Mouse (Mus musculus) heart, embryonic 12.5 days (tissue): ENCODE measurements around the gene Il17ra. TPM values are rescaled to one million over a fixed set of nuclear protein-coding genes. Genes with fewer than 3 reads are reported as not detected.

ENCODE experiments used
- ATAC-seq: fragments of 200-750 bp; cut with Nextera tagmentation; 2 replicates; pipeline ENCODE4 v1.8.0; 2017; ENCODE audit warnings: moderate TSS enrichment, moderate library complexity; ENCODE audit not compliant: insufficient number of reproducible peaks, low FRiP score
- H3K27ac ChIP-seq: fragments of 300-500 bp; sonication (generic); 2 replicates; pipeline ENCODE4 v1.5.1; 2016; ENCODE audit warnings: mild to moderate bottlenecking, moderate library complexity; ENCODE audit not compliant: poor library complexity, severe bottlenecking
- H3K27me3 ChIP-seq: fragments of 300-500 bp; sonication (generic); replicated peaks from 2 replicates; pipeline ENCODE4 v1.6.1; 2016; ENCODE audit warnings: mild to moderate bottlenecking, moderate library complexity
- H3K36me3 ChIP-seq: fragments of 300-500 bp; sonication (generic); 2 replicates; pipeline ENCODE4 v1.6.1; 2016; ENCODE audit warnings: mild to moderate bottlenecking, moderate library complexity
- H3K4me1 ChIP-seq: fragments of 300-500 bp; sonication (generic); replicated peaks from 2 replicates; pipeline ENCODE4 v1.6.1; 2016; ENCODE audit warnings: mild to moderate bottlenecking
- H3K4me2 ChIP-seq: fragments of 300-500 bp; sonication (generic); 2 replicates; pipeline ENCODE4 v1.6.1; 2016; ENCODE audit warnings: mild to moderate bottlenecking, moderate library complexity
- H3K4me3 ChIP-seq: fragments of 300-500 bp; sonication (generic); 2 replicates; pipeline ENCODE4 v1.5.1; 2016; ENCODE audit warnings: mild to moderate bottlenecking
- H3K9ac ChIP-seq: fragments of 300-500 bp; sonication (generic); 2 replicates; pipeline ENCODE4 v1.6.1; 2016; ENCODE audit warnings: mild to moderate bottlenecking, moderate library complexity
- H3K9me3 ChIP-seq: fragments of 300-500 bp; sonication (generic); replicated peaks from 2 replicates; pipeline ENCODE4 v1.6.1; 2016; ENCODE audit warnings: mild to moderate bottlenecking, moderate library complexity
- WGBS: fragments of 180-500 bp; shearing (Covaris S2); methylation state at CpG from one replicate; pipeline ENCODE4 v1.1.7; 2016; 5-methylcytosine and 5-hydroxymethylcytosine counted together
- polyA plus RNA-seq: library from polyadenylated mRNA; unstranded; fragments of >200 nt; fragmentation: Nextera tagmentation; extraction: Ambion mirVana; gene quantifications from 2 replicates; pipeline ENCODE4 v1.2.1, GENCODE M21; 2016

Il17ra gene
- polyA plus RNA-seq, 1 experiment from 2014 or later = 7.3 TPM

DNA sequence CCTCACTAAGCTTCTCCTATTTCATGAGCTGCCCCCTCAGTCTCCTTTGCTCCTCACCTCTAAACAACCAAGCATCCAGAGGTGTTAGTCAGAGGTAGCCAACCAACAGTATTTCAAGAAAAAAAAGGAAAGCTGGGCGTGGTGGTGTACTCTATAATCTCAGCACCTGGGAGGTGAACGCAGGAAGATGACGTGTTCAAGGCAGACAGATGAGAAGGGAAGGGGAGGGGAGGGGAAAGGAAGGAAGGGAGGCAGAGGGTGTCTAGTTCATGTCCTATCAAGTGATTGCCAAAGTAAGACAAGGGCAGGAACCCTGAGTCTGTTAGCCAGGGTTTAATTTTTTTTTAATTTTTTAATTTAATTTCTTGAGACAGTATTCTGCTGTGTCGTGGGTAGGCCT, 45.6 kb downstream of the Il17ra start:
- no peak for ATAC-seq
- Histone ChIP-seq H3K36me3 (peaks cover 25% of the 10 kb centered on the region), H3K9ac (no peak overlapping the region), H3K9me3 (no peaks in the 10 kb centered on the region), H3K27ac (no peak overlapping the region), H3K4me2 (no peak overlapping the region), H3K4me1 (0 out of 2 replicates have a peak, but pooled peaks cover 3% of the 10 kb centered on the region), H3K4me3 (no peak overlapping the region), H3K27me3 (no peaks in the 10 kb centered on the region)
- WGBS = 81% methylated on average over 4 of the region's 4 CpGs

DNA sequence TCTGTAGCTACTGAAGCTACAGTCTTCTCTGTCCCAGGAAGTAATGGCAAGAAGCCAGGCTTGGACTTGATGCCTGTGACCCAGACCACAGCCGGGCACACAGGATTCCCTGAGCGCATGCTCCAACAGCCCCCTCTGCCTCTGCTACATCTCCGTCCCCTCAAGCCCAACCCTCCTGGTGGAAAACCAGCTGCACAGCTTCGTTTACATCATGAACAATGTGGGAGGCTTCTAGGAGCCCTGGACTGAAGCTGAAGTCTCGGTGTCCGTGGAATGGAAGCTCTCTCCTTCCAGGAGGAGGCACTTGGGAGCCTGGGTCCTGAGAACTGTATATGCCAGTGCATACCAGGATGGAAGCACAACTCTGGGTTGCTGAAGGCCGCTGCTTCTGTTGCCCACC, 46.9 kb downstream of the Il17ra start:
- H3K36me3 ChIP-seq = peaks cover 38% of the 10 kb centered on the region
- H3K9ac ChIP-seq = no peak overlapping the region
- ATAC-seq = no peak
- no peak overlapping the region for H3K4me2 ChIP-seq
- no peaks in the 10 kb centered on the region for H3K27me3 ChIP-seq
- no peak overlapping the region for H3K4me3 ChIP-seq
- no peaks in the 10 kb centered on the region for H3K9me3 ChIP-seq
- no peak overlapping the region for H3K27ac ChIP-seq
- no peaks in the 10 kb centered on the region for H3K4me1 ChIP-seq
- WGBS = 89% methylated on average over 7 of the region's 7 CpGs

DNA sequence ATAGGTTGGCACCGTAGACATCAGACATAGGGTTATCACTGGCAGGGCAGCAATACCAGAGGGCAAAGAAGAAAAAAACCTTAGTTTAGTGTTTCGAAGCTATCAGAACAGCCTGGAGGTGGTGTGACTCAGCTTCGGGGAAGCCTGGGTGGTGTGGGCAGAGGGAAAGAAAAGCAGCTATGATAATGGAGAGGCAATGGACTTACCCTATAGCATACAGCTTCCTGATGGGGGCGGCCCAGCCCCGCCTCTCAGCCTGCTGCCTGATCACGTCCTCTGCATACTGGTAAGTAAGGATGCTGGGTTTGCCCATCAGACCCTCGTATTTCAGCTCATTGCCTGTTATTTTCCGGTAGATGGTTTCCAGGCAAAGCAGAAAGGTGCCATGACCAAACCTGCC, 47.4 kb downstream of the Il17ra start:
- Histone ChIP-seq H3K27ac (no peak overlapping the region), H3K4me2 (no peak overlapping the region), H3K27me3 (no peaks in the 10 kb centered on the region), H3K9me3 (no peaks in the 10 kb centered on the region), H3K9ac (no peak overlapping the region), H3K4me3 (no peak overlapping the region), H3K36me3 (peaks cover 38% of the 10 kb centered on the region), H3K4me1 (no peaks in the 10 kb centered on the region)
- ATAC-seq = no peak
- WGBS = 78% methylated on average over 8 of the region's 8 CpGs

DNA sequence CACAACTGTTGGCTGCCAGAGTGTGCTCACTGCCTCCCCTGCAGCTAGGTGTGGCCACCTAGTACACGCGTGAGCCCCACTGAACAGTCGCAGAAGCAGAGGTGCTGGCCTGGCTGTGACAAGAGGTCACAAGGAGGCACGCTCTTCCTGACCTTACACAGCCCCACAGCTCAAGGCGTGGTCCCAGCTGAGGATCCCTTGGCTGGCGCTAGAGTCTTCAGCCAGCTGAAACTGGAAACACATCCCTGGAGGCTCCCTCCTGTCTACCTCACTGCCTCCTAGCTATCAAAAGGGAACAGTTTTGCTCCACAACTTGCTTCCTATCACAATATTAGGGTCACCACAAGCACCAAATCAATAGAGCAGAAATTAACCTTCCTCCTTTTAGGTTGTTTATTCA, 48.2 kb downstream of the Il17ra start:
- 78% methylated on average over 6 of the region's 6 CpGs for WGBS
- no peaks in the 10 kb centered on the region for H3K4me1 ChIP-seq
- H3K4me2 ChIP-seq = no peak overlapping the region
- H3K4me3 ChIP-seq = no peak overlapping the region
- no peaks in the 10 kb centered on the region for H3K27me3 ChIP-seq
- peaks cover 38% of the 10 kb centered on the region for H3K36me3 ChIP-seq
- H3K9ac ChIP-seq = no peak overlapping the region
- no peak overlapping the region for H3K27ac ChIP-seq
- no peak for ATAC-seq
- no peaks in the 10 kb centered on the region for H3K9me3 ChIP-seq

DNA sequence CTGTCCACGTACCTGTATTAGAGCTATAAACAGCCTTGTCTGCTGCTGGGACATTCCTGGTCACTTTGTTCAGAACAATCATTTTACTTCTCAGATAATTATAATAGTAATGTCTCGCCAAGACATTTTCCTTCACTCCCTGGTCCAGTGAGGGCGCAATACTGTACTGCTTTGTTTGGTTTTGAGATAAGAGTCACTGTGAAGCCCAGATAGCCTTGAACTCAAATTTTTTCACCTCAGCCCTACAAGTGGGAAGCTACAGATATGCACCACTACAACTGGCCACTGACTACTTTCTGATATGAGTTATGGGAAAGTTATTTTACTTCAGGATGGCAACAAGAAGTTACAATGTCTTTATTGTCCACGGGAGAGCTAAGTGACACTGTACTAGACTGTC, 53.4 kb downstream of the Il17ra start:
- Histone ChIP-seq H3K9me3 (no peaks in the 10 kb centered on the region), H3K27ac (no peak overlapping the region), H3K9ac (no peak overlapping the region), H3K36me3 (peaks cover 61% of the 10 kb centered on the region), H3K27me3 (no peaks in the 10 kb centered on the region), H3K4me3 (no peak overlapping the region), H3K4me2 (no peak overlapping the region), H3K4me1 (peaks cover 6% of the 10 kb centered on the region)
- 49% methylated on average over 4 of the region's 4 CpGs for WGBS
- peak; percentile 79 for ATAC-seq

DNA sequence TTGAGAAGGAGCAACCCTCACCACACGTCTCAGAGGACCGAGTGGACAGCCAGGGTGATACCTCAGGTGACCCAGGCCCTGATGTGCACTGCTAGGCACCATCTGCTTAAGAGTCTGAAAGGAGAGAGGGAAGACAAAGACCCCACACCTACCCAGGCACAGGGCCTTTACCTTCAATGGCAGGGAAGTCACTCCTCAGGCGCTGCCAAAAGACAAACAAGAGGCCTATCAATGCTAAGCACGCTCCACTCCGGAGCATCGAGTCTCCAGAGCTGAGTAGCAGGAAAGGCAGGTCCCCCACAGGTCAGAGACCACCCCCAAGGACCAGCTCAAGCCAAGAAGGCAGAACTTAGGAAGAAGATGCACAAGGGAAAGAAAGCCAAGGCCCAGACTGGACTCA, 53.8 kb downstream of the Il17ra start:
- H3K27me3 ChIP-seq = no peaks in the 10 kb centered on the region
- peaks cover 6% of the 10 kb centered on the region for H3K4me1 ChIP-seq
- H3K9ac ChIP-seq = no peak overlapping the region
- H3K4me2 ChIP-seq = no peak overlapping the region
- WGBS = 75% methylated on average over 6 of the region's 6 CpGs
- H3K9me3 ChIP-seq = no peaks in the 10 kb centered on the region
- peaks cover 65% of the 10 kb centered on the region for H3K36me3 ChIP-seq
- no peak for ATAC-seq
- no peak overlapping the region for H3K27ac ChIP-seq
- no peak overlapping the region for H3K4me3 ChIP-seq

DNA sequence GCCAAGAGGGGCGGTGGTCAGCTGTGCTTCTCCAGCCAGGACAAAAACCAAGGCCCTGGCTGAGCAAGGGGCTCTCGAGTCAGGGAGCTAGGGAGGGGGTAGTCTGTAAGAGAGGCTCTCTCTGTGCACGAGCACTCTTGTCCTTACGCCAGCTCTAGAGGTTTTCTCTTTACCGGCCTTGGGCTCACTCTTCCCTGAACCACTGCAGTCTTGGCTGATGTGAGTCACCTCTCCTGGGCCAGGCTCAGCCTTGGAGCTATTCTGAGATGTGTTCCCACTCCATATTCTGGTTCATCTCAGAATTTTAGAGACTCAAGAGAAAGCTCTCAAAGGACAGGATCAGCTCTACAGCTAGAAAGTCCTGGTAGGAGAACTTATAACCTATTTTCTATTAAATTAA, 54.3 kb downstream of the Il17ra start:
- WGBS = 85% methylated on average over 5 of the region's 5 CpGs
- Histone ChIP-seq H3K4me1 (peaks cover 6% of the 10 kb centered on the region), H3K27ac (no peak overlapping the region), H3K9ac (no peak overlapping the region), H3K4me3 (no peak overlapping the region), H3K36me3 (peaks cover 70% of the 10 kb centered on the region), H3K4me2 (no peak overlapping the region), H3K27me3 (no peaks in the 10 kb centered on the region), H3K9me3 (no peaks in the 10 kb centered on the region)
- ATAC-seq = no peak

DNA sequence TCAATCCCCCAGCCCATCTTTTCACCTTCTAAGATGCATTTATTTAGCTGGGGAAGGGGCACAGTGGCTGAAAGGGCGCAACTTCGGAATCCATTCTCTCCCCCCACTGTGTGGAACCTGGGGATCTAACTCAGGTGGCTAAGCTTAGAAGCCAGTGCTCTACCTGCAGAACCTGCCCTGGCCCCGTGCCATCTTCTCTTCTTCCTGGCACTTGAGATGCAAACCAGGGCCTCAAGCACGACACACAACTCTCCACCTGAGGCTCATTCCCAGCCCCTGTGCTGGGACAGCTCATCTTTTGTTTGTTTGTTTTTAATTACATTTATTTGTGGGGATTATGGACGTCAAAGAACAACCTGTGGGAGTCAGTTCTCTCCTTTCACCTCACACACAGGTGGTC, 56.6 kb downstream of the Il17ra start:
- peaks cover 6% of the 10 kb centered on the region for H3K4me1 ChIP-seq
- no peak overlapping the region for H3K9ac ChIP-seq
- no peak overlapping the region for H3K27ac ChIP-seq
- no peaks in the 10 kb centered on the region for H3K9me3 ChIP-seq
- H3K27me3 ChIP-seq = no peaks in the 10 kb centered on the region
- WGBS = 84% methylated on average over 5 of the region's 5 CpGs
- H3K36me3 ChIP-seq = peaks cover 58% of the 10 kb centered on the region
- H3K4me2 ChIP-seq = no peak overlapping the region
- no peak for ATAC-seq
- no peak overlapping the region for H3K4me3 ChIP-seq

DNA sequence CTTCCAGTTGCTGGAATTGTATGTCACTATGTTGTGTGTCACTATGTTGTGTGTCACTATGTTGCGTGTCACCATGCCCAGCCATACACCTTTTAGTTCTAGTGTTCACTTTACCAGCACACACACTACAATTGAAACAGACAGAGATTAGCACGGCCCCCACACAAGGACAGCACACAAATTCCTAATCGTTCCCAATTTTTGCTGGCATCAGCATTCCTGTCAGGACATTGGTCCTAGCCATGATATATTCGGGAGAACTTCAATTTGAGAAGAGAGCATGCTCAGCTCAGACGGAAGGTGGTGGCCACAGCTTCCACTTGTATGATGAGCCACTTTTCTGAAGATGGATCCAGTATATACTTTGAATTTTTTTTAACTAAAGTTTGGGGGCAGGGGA, 61.7 kb downstream of the Il17ra start:
- Histone ChIP-seq H3K4me1 (peaks cover 9% of the 10 kb centered on the region), H3K4me3 (no peak overlapping the region), H3K36me3 (peaks cover 38% of the 10 kb centered on the region), H3K27me3 (no peaks in the 10 kb centered on the region), H3K9me3 (no peaks in the 10 kb centered on the region), H3K9ac (no peak overlapping the region), H3K27ac (no peak overlapping the region), H3K4me2 (no peak overlapping the region)
- WGBS = 87% methylated on average over 5 of the region's 5 CpGs
- ATAC-seq = no peak

DNA sequence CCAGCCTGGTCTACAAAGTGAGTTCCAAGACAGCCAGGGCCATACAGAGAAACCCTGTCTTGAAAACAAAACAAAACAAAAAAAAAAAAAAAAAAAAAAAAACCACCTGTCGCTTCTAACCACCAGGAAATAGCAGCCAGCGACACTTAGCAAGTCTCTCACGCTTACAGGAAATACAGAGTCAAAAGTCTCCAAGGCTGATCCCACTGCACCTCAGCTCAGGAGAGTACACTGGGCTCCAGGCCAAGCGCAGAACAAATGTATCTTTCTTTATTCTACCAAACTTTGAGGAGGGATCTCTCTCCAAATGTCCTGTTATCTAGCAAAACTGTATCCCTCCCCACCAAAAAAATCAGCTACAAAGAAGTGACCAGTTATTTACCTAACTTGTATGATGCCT, 66.1 kb downstream of the Il17ra start:
- Histone ChIP-seq H3K4me3 (no peak overlapping the region), H3K4me1 (peaks cover 20% of the 10 kb centered on the region), H3K27me3 (no peaks in the 10 kb centered on the region), H3K9me3 (no peaks in the 10 kb centered on the region), H3K36me3 (peaks cover 4% of the 10 kb centered on the region; the same call in 1 of the 2 replicates), H3K9ac (no peak overlapping the region), H3K4me2 (no peak overlapping the region), H3K27ac (no peak overlapping the region)
- 66% methylated on average over 4 of the region's 4 CpGs for WGBS
- ATAC-seq = no peak

DNA sequence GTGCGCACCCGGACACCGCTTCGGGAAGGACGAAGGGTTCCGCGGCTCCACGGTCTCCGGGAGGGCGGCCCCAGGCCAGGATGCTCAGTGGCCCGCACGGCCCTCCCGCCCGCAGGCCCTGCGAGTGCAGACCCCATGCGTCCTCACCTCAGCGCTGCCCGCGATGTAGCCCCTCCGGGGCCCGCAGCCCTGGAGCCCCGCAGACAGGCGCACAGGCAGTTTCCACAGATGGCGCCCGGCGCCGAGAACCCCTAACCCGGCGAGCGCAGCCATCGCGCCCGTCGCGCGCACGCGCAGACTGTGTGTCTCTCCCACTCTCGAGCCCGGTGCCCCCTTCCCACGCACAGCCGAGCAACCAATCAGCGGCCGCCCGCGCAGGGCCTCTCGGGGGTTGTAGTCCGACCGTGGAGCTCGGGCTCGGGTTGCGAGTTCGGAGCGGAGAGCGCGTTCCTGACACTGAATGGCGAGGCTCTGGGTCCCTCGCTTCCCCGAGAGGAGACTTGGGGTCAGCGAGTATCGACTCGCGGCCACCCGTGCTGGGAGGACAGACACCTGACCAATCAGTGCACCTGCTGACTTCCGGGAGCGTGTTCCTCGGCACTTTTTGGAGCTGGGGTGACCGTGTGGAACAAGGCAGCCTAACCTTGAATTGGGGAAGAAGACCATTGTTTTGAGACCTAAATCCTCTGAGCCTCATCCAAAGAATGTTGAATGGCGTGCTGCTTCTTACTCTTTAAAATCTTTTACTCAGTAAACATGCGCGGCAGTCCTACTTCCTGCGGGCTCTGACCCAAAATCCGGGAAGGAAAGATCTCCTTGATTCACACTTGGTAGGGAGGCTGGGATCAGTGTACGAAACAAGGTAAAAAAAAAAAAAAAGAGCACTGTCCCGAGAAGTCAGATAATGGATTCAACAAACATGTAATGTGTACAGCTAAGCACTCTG, 68.2 kb downstream of the Il17ra start, which contains the start of gene Hdhd5:
TSS of gene Hdhd5 (minus strand) at position 300 of the 946 bp plus-strand sequence.
- peak; percentile 98 for ATAC-seq
- H3K4me2 ChIP-seq = peak within 1 kb of the TSS; percentile 73
- under 1% methylated on average over 75 of the region's 75 CpGs for WGBS
- no peaks in the 10 kb centered on the region for H3K27me3 ChIP-seq
- peaks cover 4% of the 10 kb centered on the region; the same call in 1 of the 2 replicates for H3K36me3 ChIP-seq
- H3K9ac ChIP-seq = peak within 1 kb of the TSS; percentile 90
- peak within 1 kb of the TSS; percentile 92 for H3K4me3 ChIP-seq
- H3K9me3 ChIP-seq = no peaks in the 10 kb centered on the region
- peaks cover 20% of the 10 kb centered on the region for H3K4me1 ChIP-seq
- no peak within 1 kb of the TSS for H3K27ac ChIP-seq
